Comparison of ENCODE assay signal across 8 mouse cellular contexts in the genomic region with DNA sequence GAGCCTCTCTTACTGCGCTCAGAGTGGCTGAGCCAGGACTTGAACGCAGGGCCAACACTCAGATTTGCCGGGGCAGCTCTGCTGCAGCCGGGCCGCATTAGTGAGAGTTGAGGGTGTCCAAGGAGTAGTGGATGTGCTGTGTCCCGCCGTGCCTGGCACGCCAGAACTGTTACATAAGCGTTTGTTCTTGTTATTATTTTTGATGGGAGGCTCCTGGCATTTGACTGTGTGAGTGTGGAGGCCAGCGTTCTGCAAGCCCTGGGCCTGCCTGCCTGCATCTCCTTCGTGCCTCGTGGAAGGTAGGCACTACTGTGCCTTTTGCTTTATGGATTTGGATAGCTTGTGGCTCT. TPM values are rescaled to one million over a fixed set of nuclear protein-coding genes. Genes with fewer than 3 reads are reported as not detected.
DNase-seq lines count a peak whose midpoint lies in the region; ATAC-seq and TF ChIP-seq lines count a peak whose summit lies in the region.

No protein-coding gene starts in this region.

- H3K27ac ChIP-seq in spleen, adult 2 months (ENCODE audit: insufficient read depth, low read length) = peak overlapping the region; percentile 34
- no peak overlapping the region for H3K27ac ChIP-seq in intestine, embryonic 14.5 days (ENCODE audit: low read depth)
- peak overlapping the region; percentile 98 for H3K27ac ChIP-seq in lung, postnatal 0 days (ENCODE audit: low read length)

- H3K4me3 ChIP-seq in spleen, adult 2 months (ENCODE audit: extremely low read depth, insufficient read depth, insufficient read length) = peak overlapping the region; percentile 21; the same call in 1 of the 2 replicates
- peak overlapping the region; percentile 74 for H3K4me3 ChIP-seq in intestine, embryonic 14.5 days (ENCODE audit: low read depth, low read length)
- H3K4me3 ChIP-seq in lung, postnatal 0 days (ENCODE audit: low read depth, low read length) = peak overlapping the region; percentile 81

- TF ChIP-seq POLR2A in spleen, adult 2 months (IDR thresholded peaks at IDR 0.05; ENCODE audit: low read depth, low read length) = no peak

- ATAC-seq in intestine, embryonic 14.5 days (replicated peaks; ENCODE audit: low FRiP score, low TSS enrichment, low read depth) = no peak
- ATAC-seq in lung, postnatal 0 days = no peak
- no peak for ATAC-seq in frontal cortex, adult (ENCODE audit: low TSS enrichment)

- peak; percentile 52 for DNase-seq in adrenal gland, postnatal 36 days
- no peak for DNase-seq in adrenal gland, adult 8-10 months
- DNase-seq in spleen, adult 2 months (ENCODE audit: low read depth in 1 of 2, low spot score in 2 of 2) = no peak
- DNase-seq in spleen, postnatal 36 days (ENCODE audit: low spot score in 2 of 2) = no peak
- no peak for DNase-seq in intestine, embryonic 14.5 days (ENCODE audit: low spot score)
- no peak for DNase-seq in lung, postnatal 0 days (ENCODE audit: low spot score)
- DNase-seq in MN1 (ENCODE audit: low spot score) = no peak

- no peak for TF ChIP-seq CTCF in spleen, adult 2 months (IDR thresholded peaks at IDR 0.05; ENCODE audit: extremely low read depth, insufficient read depth, insufficient read length, insufficient replicate concordance)
- TF ChIP-seq CTCF in lung, postnatal 0 days (IDR thresholded peaks at IDR 0.05) = no peak

- H3K36me3 ChIP-seq in spleen, adult 2 months (ENCODE audit: control insufficient read depth, insufficient read depth, low read length) = no peaks in the 10 kb centered on the region
- no peaks in the 10 kb centered on the region for H3K36me3 ChIP-seq in intestine, embryonic 14.5 days (ENCODE audit: control insufficient read depth, insufficient read depth, low read length)
- peaks cover 16% of the 10 kb centered on the region for H3K36me3 ChIP-seq in lung, postnatal 0 days (ENCODE audit: insufficient read depth, low read length)

- H3K4me2 ChIP-seq in intestine, embryonic 14.5 days (ENCODE audit: low read length) = peak overlapping the region; percentile 97
- peak overlapping the region; percentile 75 for H3K4me2 ChIP-seq in lung, postnatal 0 days (replicated peaks; ENCODE audit: low read depth, low read length)

- H3K9me3 ChIP-seq in intestine, embryonic 14.5 days (ENCODE audit: control insufficient read depth, low read length) = no peaks in the 10 kb centered on the region
- no peaks in the 10 kb centered on the region for H3K9me3 ChIP-seq in lung, postnatal 0 days (ENCODE audit: low read length)

- no peak overlapping the region; the same call in 1 of the 2 replicates for H3K9ac ChIP-seq in intestine, embryonic 14.5 days (ENCODE audit: low read length)
- peak overlapping the region; percentile 93 for H3K9ac ChIP-seq in lung, postnatal 0 days (replicated peaks; ENCODE audit: low read depth)

- no peaks in the 10 kb centered on the region; the same call in 1 of the 2 replicates for H3K27me3 ChIP-seq in spleen, adult 2 months (ENCODE audit: control insufficient read depth, insufficient read depth, low read length)
- H3K27me3 ChIP-seq in intestine, embryonic 14.5 days (replicated peaks; ENCODE audit: control insufficient read depth, insufficient read depth, low read length) = 0 out of 2 replicates have a peak, but pooled peaks cover 8% of the 10 kb centered on the region
- no peaks in the 10 kb centered on the region for H3K27me3 ChIP-seq in lung, postnatal 0 days (replicated peaks; ENCODE audit: insufficient read depth, low read length)

- peaks cover 3% of the 10 kb centered on the region; the same call in 1 of the 2 replicates for H3K4me1 ChIP-seq in spleen, adult 2 months (ENCODE audit: control insufficient read depth, insufficient read depth, insufficient read length)
- H3K4me1 ChIP-seq in intestine, embryonic 14.5 days (replicated peaks; ENCODE audit: control insufficient read depth, insufficient read depth, low read length) = peaks cover 14% of the 10 kb centered on the region; the same call in 1 of the 2 replicates
- H3K4me1 ChIP-seq in lung, postnatal 0 days (ENCODE audit: insufficient read depth, low read depth, low read length) = no peaks in the 10 kb centered on the region; the same call in 1 of the 2 replicates

- no peak for TF ChIP-seq EP300 in lung, postnatal 0 days (IDR thresholded peaks at IDR 0.05)

- 76% methylated on average over 12 of the region's 12 CpGs for WGBS in spleen, adult 2 months
- 74% methylated on average over 12 of the region's 12 CpGs for WGBS in intestine, embryonic 14.5 days
- WGBS in lung, postnatal 0 days = 32% methylated on average over 12 of the region's 12 CpGs

RNA-seq across cellular contexts. Expression of a gene that starts 1.3 kb away (rescaled TPM):
- total RNA-seq in adrenal gland, postnatal 36 days (2021) = 10 to 100 TPM; 27.2 to 34.3 TPM
- 10 to 100 TPM; 25.5 to 32.1 (median 28.5) TPM for total RNA-seq in adrenal gland, adult 8-10 months (2022)
- 90.7 and 126 TPM in 2 replicates for polyA plus RNA-seq in spleen, adult 2 months (2012; rRNA removed)
- 35.1 and 42.0 TPM in 2 replicates for polyA plus RNA-seq in intestine, embryonic 14.5 days (2014; fragmentation: Nextera tagmentation; extraction: Ambion mirVana)
- polyA plus RNA-seq in lung, postnatal 0 days (2015; fragmentation: Nextera tagmentation; extraction: Ambion mirVana) = 51.7 and 55.1 TPM in 2 replicates

RNA-seq across cellular contexts. Expression of a gene that starts 2.2 kb away (rescaled TPM):
- total RNA-seq in adrenal gland, postnatal 36 days (2021) = 100 to 1,000 TPM; 357 to 631 TPM
- total RNA-seq in adrenal gland, adult 8-10 months (2022) = 100 to 1,000 TPM in 3 of 4 experiments, 10 to 100 TPM in 1; 91.8 to 623 (median 239) TPM
- 68.5 and 161 TPM in 2 replicates for polyA plus RNA-seq in spleen, adult 2 months (2012; rRNA removed)
- 2.8 and 12.4 TPM in 2 replicates for polyA plus RNA-seq in intestine, embryonic 14.5 days (2014; fragmentation: Nextera tagmentation; extraction: Ambion mirVana)
- polyA plus RNA-seq in lung, postnatal 0 days (2015; fragmentation: Nextera tagmentation; extraction: Ambion mirVana) = 108 and 122 TPM in 2 replicates

RNA-seq across cellular contexts. Expression of a gene that starts 29.6 kb away (rescaled TPM):
- total RNA-seq in adrenal gland, postnatal 36 days (2021) = 10 to 100 TPM in 1 of 2 experiments, 1 to 10 TPM in 1; 8.9 to 25.9 TPM
- total RNA-seq in adrenal gland, adult 8-10 months (2022) = 10 to 100 TPM; 19.9 to 23.9 (median 22.1) TPM
- 13.2 TPM in 1 of 2 replicates, not detected in the other for polyA plus RNA-seq in spleen, adult 2 months (2012; rRNA removed)
- polyA plus RNA-seq in intestine, embryonic 14.5 days (2014; fragmentation: Nextera tagmentation; extraction: Ambion mirVana) = 6.1 and 7.7 TPM in 2 replicates
- 5.2 and 8.4 TPM in 2 replicates for polyA plus RNA-seq in lung, postnatal 0 days (2015; fragmentation: Nextera tagmentation; extraction: Ambion mirVana)

RNA-seq across cellular contexts. Expression of a gene that starts 59.0 kb away (rescaled TPM):
- total RNA-seq in adrenal gland, postnatal 36 days (2021) = 100 to 1,000 TPM; 195 to 197 TPM
- total RNA-seq in adrenal gland, adult 8-10 months (2022) = 100 to 1,000 TPM; 175 to 197 (median 191) TPM
- 85.2 and 102 TPM in 2 replicates for polyA plus RNA-seq in spleen, adult 2 months (2012; rRNA removed)
- polyA plus RNA-seq in intestine, embryonic 14.5 days (2014; fragmentation: Nextera tagmentation; extraction: Ambion mirVana) = 254 and 279 TPM in 2 replicates
- 166 and 184 TPM in 2 replicates for polyA plus RNA-seq in lung, postnatal 0 days (2015; fragmentation: Nextera tagmentation; extraction: Ambion mirVana)

Comparison
In these comparisons a context has a peak if more than half of its experiments do, and no peak if none do; other contexts are left out.
1. DNase-seq: peak in adrenal gland, postnatal 36 days (2 of 2); none in adrenal gland, adult 8-10 months (single experiment), spleen, adult 2 months (0 of 2), spleen, postnatal 36 days (0 of 2), intestine, embryonic 14.5 days (single experiment), lung, postnatal 0 days (single experiment) and MN1 (single experiment).
2. H3K4me3 ChIP-seq: peak in every context shown above with its lines; median percentile 81 in lung, postnatal 0 days; 74 in intestine, embryonic 14.5 days; 21 in spleen, adult 2 months.